Mouse (Mus musculus) heart, embryonic 14.5 days (tissue): ENCODE data around the gene Slc35e3. TPM values are rescaled to one million over a fixed set of nuclear protein-coding genes. Genes with fewer than 3 reads are reported as not detected.

Experiments
- ATAC-seq: fragments of 200-750 bp; cut with Nextera tagmentation; 2 replicates; pipeline ENCODE4 v1.8.0; 2017; ENCODE audit warnings: low read depth, moderate TSS enrichment; ENCODE audit not compliant: insufficient number of reproducible peaks, insufficient read depth, low FRiP score
- H3K27ac ChIP-seq, 2 experiments: fragments of 200-500 bp in 1 of 2; fragments of 300-500 bp in 1 of 2; sonication (generic) in 1 of 2; replicated peaks in 1 of 2; 2 replicates each; pipeline ENCODE4 v1.5.1; 2012 to 2014; ENCODE audit warnings: low read depth in 2 of 2, low read length in 2 of 2, control low read depth in 1 of 2, mild to moderate bottlenecking in 1 of 2, mixed read lengths in 1 of 2; ENCODE audit not compliant: control insufficient read depth in 1 of 2, insufficient read depth in 1 of 2
- H3K27me3 ChIP-seq: fragments of 300-500 bp; sonication (generic); 2 replicates; pipeline ENCODE4 v1.6.1; 2014; ENCODE audit warnings: mild to moderate bottlenecking, low read length, control low read depth; ENCODE audit not compliant: control insufficient read depth, insufficient read depth
- H3K36me3 ChIP-seq: fragments of 300-500 bp; sonication (generic); 2 replicates; pipeline ENCODE4 v1.6.1; 2014; ENCODE audit warnings: mild to moderate bottlenecking, control low read depth, low read length, mixed read lengths; ENCODE audit not compliant: control insufficient read depth, insufficient read depth
- H3K4me1 ChIP-seq, 2 experiments: fragments of 200-500 bp in 1 of 2; fragments of 300-500 bp in 1 of 2; sonication (generic) in 1 of 2; 2 replicates each; pipeline ENCODE4 v1.6.1; 2012 to 2014; ENCODE audit warnings: low read length in 2 of 2, control low read depth in 1 of 2, mixed read lengths in 1 of 2; ENCODE audit not compliant: control insufficient read depth in 2 of 2, insufficient read depth in 2 of 2
- H3K4me2 ChIP-seq: fragments of 300-500 bp; sonication (generic); 2 replicates; pipeline ENCODE4 v1.6.1; 2014; ENCODE audit warnings: mild to moderate bottlenecking, low read length
- H3K4me3 ChIP-seq, 2 experiments: fragments of 200-500 bp in 1 of 2; fragments of 300-500 bp in 1 of 2; sonication (generic) in 1 of 2; 2 replicates each; pipeline ENCODE4 v1.5.1; 2012 to 2014; ENCODE audit warnings: low read length in 2 of 2, mild to moderate bottlenecking in 2 of 2, control low read depth in 1 of 2, low read depth in 1 of 2, moderate library complexity in 1 of 2; ENCODE audit not compliant: control insufficient read depth in 1 of 2, insufficient read depth in 1 of 2
- H3K9ac ChIP-seq: fragments of 300-500 bp; sonication (generic); 2 replicates; pipeline ENCODE4 v1.6.1; 2014; ENCODE audit warnings: mild to moderate bottlenecking, low read length
- H3K9me3 ChIP-seq: fragments of 300-500 bp; sonication (generic); 2 replicates; pipeline ENCODE4 v1.6.1; 2016; ENCODE audit warnings: low read length, control low read depth; ENCODE audit not compliant: control insufficient read depth
- WGBS: fragments of 180-500 bp; shearing (Covaris S2); extraction: QIAGEN DNeasy Blood & Tissue Kit; methylation state at CpG from one replicate; pipeline ENCODE4 v1.1.7; 2014; 5-methylcytosine and 5-hydroxymethylcytosine counted together
- polyA plus RNA-seq: library from polyadenylated mRNA; unstranded; fragments of >200 nt; fragmentation: Nextera tagmentation; extraction: Ambion mirVana; gene quantifications from 2 replicates; pipeline ENCODE4 v1.2.1, GENCODE M21; 2014

Gene Slc35e3
- polyA plus RNA-seq, 1 experiment from 2014 or later = 7.7 TPM

GRCm38 (mm10) chr10:117687577-117687976 is 58.6 kb downstream of the Slc35e3 start:
- ATAC-seq = no peak
- no peak overlapping the region for H3K27ac ChIP-seq
- H3K9me3 ChIP-seq = no peaks in the 10 kb centered on the region
- H3K27me3 ChIP-seq = no peaks in the 10 kb centered on the region
- H3K36me3 ChIP-seq = peaks cover 43% of the 10 kb centered on the region
- no peaks in the 10 kb centered on the region for H3K4me1 ChIP-seq
- H3K4me3 ChIP-seq = no peak overlapping the region
- no peak overlapping the region for H3K4me2 ChIP-seq
- 86% methylated on average over 7 of the region's 7 CpGs for WGBS
- no peak overlapping the region for H3K9ac ChIP-seq

GRCm38 (mm10) chr10:117687018-117687417 is 59.1 kb downstream of the Slc35e3 start:
- Histone ChIP-seq H3K9me3 (no peaks in the 10 kb centered on the region), H3K36me3 (peaks cover 38% of the 10 kb centered on the region), H3K4me3 (no peak overlapping the region), H3K9ac (no peak overlapping the region), H3K4me2 (no peak overlapping the region), H3K27me3 (no peaks in the 10 kb centered on the region), H3K27ac (no peak overlapping the region), H3K4me1 (no peaks in the 10 kb centered on the region)
- no peak for ATAC-seq
- WGBS = 74% methylated on average over 3 of the region's 3 CpGs

GRCm38 (mm10) chr10:117685849-117686591 is 60.1 kb downstream of the Slc35e3 start:
- Histone ChIP-seq H3K4me2 (no peak overlapping the region), H3K27me3 (no peaks in the 10 kb centered on the region), H3K4me3 (no peak overlapping the region), H3K9me3 (no peaks in the 10 kb centered on the region), H3K27ac (no peak overlapping the region), H3K4me1 (no peaks in the 10 kb centered on the region), H3K9ac (no peak overlapping the region), H3K36me3 (peaks cover 30% of the 10 kb centered on the region)
- no peak for ATAC-seq
- WGBS = 87% methylated on average over 13 of the region's 13 CpGs

GRCm38 (mm10) chr10:117685171-117685848 is 60.9 kb downstream of the Slc35e3 start:
- no peak for ATAC-seq
- Histone ChIP-seq H3K4me2 (no peak overlapping the region), H3K36me3 (peaks cover 22% of the 10 kb centered on the region), H3K4me1 (no peaks in the 10 kb centered on the region), H3K27ac (no peak overlapping the region), H3K27me3 (no peaks in the 10 kb centered on the region), H3K9me3 (no peaks in the 10 kb centered on the region), H3K4me3 (no peak overlapping the region), H3K9ac (no peak overlapping the region)
- WGBS = 85% methylated on average over 15 of the region's 15 CpGs

- Histone ChIP-seq H3K27ac (no peak overlapping the region), H3K4me1 (no peaks in the 10 kb centered on the region), H3K9me3 (no peaks in the 10 kb centered on the region), H3K4me2 (no peak overlapping the region), H3K36me3 (peaks cover 15% of the 10 kb centered on the region), H3K27me3 (no peaks in the 10 kb centered on the region), H3K4me3 (no peak overlapping the region), H3K9ac (no peak overlapping the region)
- 86% methylated on average over 19 of the region's 19 CpGs for WGBS
- ATAC-seq = no peak
These were observed 61.6 kb downstream of the Slc35e3 start for GRCm38 (mm10) chr10:117684298-117685170.

GRCm38 (mm10) chr10:117683734-117684037 is 62.5 kb downstream of the Slc35e3 start:
- Histone ChIP-seq H3K9me3 (no peaks in the 10 kb centered on the region), H3K36me3 (peaks cover 6% of the 10 kb centered on the region), H3K27ac (no peak overlapping the region), H3K4me1 (no peaks in the 10 kb centered on the region), H3K27me3 (no peaks in the 10 kb centered on the region), H3K4me3 (no peak overlapping the region), H3K9ac (no peak overlapping the region), H3K4me2 (no peak overlapping the region)
- WGBS = 84% methylated on average over 9 of the region's 9 CpGs
- no peak for ATAC-seq
